Mouse (Mus musculus) layer of hippocampus, postnatal 14 days (tissue): ENCODE measurements around the gene Sbpl. TPM values are rescaled to one million over a fixed set of nuclear protein-coding genes. Genes with fewer than 3 reads are reported as not detected.
"Not testable (repeated sequence)": the region's sequence is repeated elsewhere in the genome, so short reads cannot be mapped to it uniquely, and the experiment has no call there.

Experiments
- DNase-seq, 2 experiments: peaks; one replicate each; pipeline ENCODE4 v3.0.0; 2021 to 2022; ENCODE audit warnings: low spot score in 2 of 2, mixed read lengths in 1 of 2
- total RNA-seq, 2 experiments: library from RNA; stranded (reverse); gene quantifications; 2 replicates each; pipeline ENCODE4 v1.2.3; 2021

The Sbpl gene
- total RNA-seq, 2 experiments from 2014 or later: not detected

- DNase-seq: no peak
These were observed 6.6 kb upstream of the Sbpl start for GRCm38 (mm10) chr17:23961573-23962122.

GRCm38 (mm10) chr17:23960084-23960738 is 5.1 kb upstream of the Sbpl start:
- DNase-seq: peak; percentile 85 to 91

- not testable (repeated sequence) for DNase-seq
These were observed 4.2 kb downstream of the Sbpl start for GRCm38 (mm10) chr17:23950828-23951227.

- DNase-seq: no peak
These were observed 6.0 kb downstream of the Sbpl start for GRCm38 (mm10) chr17:23949068-23949467.

- DNase-seq: not testable (repeated sequence)
These were observed 7.6 kb downstream of the Sbpl start for GRCm38 (mm10) chr17:23947486-23947885.

GRCm38 (mm10) chr17:23941372-23941771 is 13.7 kb downstream of the Sbpl start, which contains the start of gene Sbp:
Sbp (plus strand) TSS chr17:23941672.
- DNase-seq: no peak

- no peak for DNase-seq
These were observed 23.9 kb downstream of the Sbpl start for GRCm38 (mm10) chr17:23931157-23931556.

- DNase-seq: peak in 1 of 2 experiments; percentile 52
These were observed 30.0 kb downstream of the Sbpl start for GRCm38 (mm10) chr17:23925090-23925493.

- DNase-seq: peak; percentile 87 to 93
These were observed 30.5 kb downstream of the Sbpl start for GRCm38 (mm10) chr17:23924531-23925007.

- not testable (repeated sequence) for DNase-seq
These were observed 37.9 kb downstream of the Sbpl start, which contains the start of gene Dcpp3 for GRCm38 (mm10) chr17:23917158-23917557. Dcpp3 (plus strand) TSS chr17:23917458.

Other genes with a start within 250 kb of the Sbpl start
- under 1 TPM; 0.14 to 0.16 TPM for gene 1520401A03Rik, start 232.5 kb downstream of the Sbpl start, total RNA-seq
- 1 to 10 TPM; 3.7 to 4.0 TPM for gene Pkmyt1, start 228.9 kb downstream of the Sbpl start, total RNA-seq
- gene Paqr4, start 214.4 kb downstream of the Sbpl start, total RNA-seq: 10 to 100 TPM; 49.7 to 52.8 TPM
- under 1 TPM; 0.17 to 0.21 TPM for gene Kremen2, start 209.4 kb downstream of the Sbpl start, total RNA-seq
- gene Flywch1, start 183.7 kb downstream of the Sbpl start, total RNA-seq: 100 to 1,000 TPM; 159 to 169 TPM
- 10 to 100 TPM; 24.5 to 25.3 TPM for gene Flywch2, start 169.2 kb downstream of the Sbpl start, total RNA-seq
- 100 to 1,000 TPM; 502 to 591 TPM for gene Srrm2, start 164.7 kb downstream of the Sbpl start, total RNA-seq
- gene Elob, start 126.1 kb downstream of the Sbpl start, total RNA-seq: 100 to 1,000 TPM; 363 to 365 TPM
- not detected for gene Prss33, start 119.2 kb downstream of the Sbpl start, total RNA-seq
- gene Prss32, start 111.4 kb downstream of the Sbpl start, total RNA-seq: under 1 TPM in 1 of 2 experiments, not detected in 1; 0.29 TPM
- gene Prss41, start 111.1 kb downstream of the Sbpl start, total RNA-seq: 1 to 10 TPM; 1.8 to 2.0 TPM
- not detected for gene Prss21, start 87.2 kb downstream of the Sbpl start, total RNA-seq
- not detected for gene Dcpp1, start 74.4 kb downstream of the Sbpl start, total RNA-seq
- not detected for gene Dcpp2, start 74.4 kb downstream of the Sbpl start, total RNA-seq
- not detected for gene Dcpp3, start 37.8 kb downstream of the Sbpl start, total RNA-seq
- not detected for gene Sbp, start 13.6 kb downstream of the Sbpl start, total RNA-seq
- under 1 TPM in 1 of 2 experiments, not detected in 1; 0.41 TPM for gene Prss30, start 25.3 kb upstream of the Sbpl start, total RNA-seq
- gene Prss22, start 42.8 kb upstream of the Sbpl start, total RNA-seq: not detected
- gene Prss27, start 82.9 kb upstream of the Sbpl start, total RNA-seq: not detected
- gene Kctd5, start 118.2 kb upstream of the Sbpl start, total RNA-seq: 10 to 100 TPM; 53.0 to 53.8 TPM
- gene Pdpk1, start 195.7 kb upstream of the Sbpl start, total RNA-seq: 100 to 1,000 TPM; 102 to 107 TPM
- 10 to 100 TPM; 27.4 to 33.7 TPM for gene Amdhd2, start 208.5 kb upstream of the Sbpl start, total RNA-seq
- gene Atp6v0c, start 214.4 kb upstream of the Sbpl start, total RNA-seq: 1,000 to 10,000 TPM; 1,388 to 1,424 TPM